Mouse (Mus musculus) G1E (cell line): ENCODE measurements at regions not wholly inside any gene's neighbourhood (a gene's known extent, or its start where the extent isn't known, plus 50 kb on each side); places are given as distances from the start of the nearest gene placed in this dataset.

ENCODE experiments used
- CTCF ChIP-seq: IDR thresholded peaks from 2 replicates; pipeline ENCODE4 v1.5.1; 2012; ENCODE audit warnings: low read depth, low read length, inconsistent platforms, mixed read lengths
- GATA2 ChIP-seq: IDR thresholded peaks from 2 replicates; pipeline ENCODE4 v1.6.1; 2012; ENCODE audit warnings: low read depth, low read length, inconsistent platforms, borderline replicate concordance
- POLR2AphosphoS5 ChIP-seq: IDR thresholded peaks from 2 replicates; pipeline ENCODE4 v1.6.1; 2012; ENCODE audit warnings: low read depth, low read length, inconsistent platforms; ENCODE audit not compliant: insufficient replicate concordance
- TAL1 ChIP-seq: conservative IDR thresholded peaks from 2 replicates; pipeline ENCODE4 v1.6.1; 2012; ENCODE audit warnings: low read depth, low read length, inconsistent platforms, mixed read lengths

- TF ChIP-seq CTCF: no peak
- no peak for TF ChIP-seq TAL1
- TF ChIP-seq GATA2: no peak
- no peak for TF ChIP-seq POLR2AphosphoS5
Measured at GRCm38 (mm10) chr3:15071030-15071883, 185.2 kb downstream of the Car2 start.
